Mouse (Mus musculus) CH12.LX (cell line): ENCODE measurements around the gene Pde1c. TPM values are rescaled to one million over a fixed set of nuclear protein-coding genes. Genes with fewer than 3 reads are reported as not detected.

Experiments used
- DNase-seq: peaks from one replicate; pipeline ENCODE4 v3.0.0-alpha.2; 2013; ENCODE audit errors: extremely low read depth
- H3K27ac ChIP-seq: 2 replicates; pipeline ENCODE4 v1.5.1; 2012; ENCODE audit warnings: low read depth, mild to moderate bottlenecking, control low read depth, moderate library complexity; ENCODE audit not compliant: insufficient read depth
- H3K27me3 ChIP-seq: replicated peaks from 2 replicates; pipeline ENCODE3; 2012; ENCODE audit warnings: inconsistent platforms
- H3K36me3 ChIP-seq, 2 experiments: replicated peaks in 1 of 2; 2 replicates each; pipeline versions ENCODE3 to v1.6.1; 2012; ENCODE audit warnings: inconsistent platforms in 1 of 2, low read length in 1 of 2, mild to moderate bottlenecking in 1 of 2, mixed read lengths in 1 of 2, moderate library complexity in 1 of 2; ENCODE audit not compliant: control insufficient read depth in 1 of 2, insufficient read depth in 1 of 2
- H3K4me1 ChIP-seq, 2 experiments: 2 replicates each; pipeline ENCODE4 v1.6.1; 2012; ENCODE audit warnings: inconsistent platforms in 1 of 2, moderate library complexity in 1 of 2; ENCODE audit not compliant: insufficient read depth in 2 of 2, control insufficient read depth in 1 of 2
- H3K4me2 ChIP-seq: 2 replicates; pipeline ENCODE4 v1.6.1; 2012; ENCODE audit warnings: low read depth, mild to moderate bottlenecking, control low read depth; ENCODE audit not compliant: poor library complexity, insufficient read depth, severe bottlenecking
- H3K4me3 ChIP-seq, 3 experiments: fragments of 150-350 bp in 1 of 3; sonication (generic) in 1 of 3; replicated peaks in 1 of 3; 2 replicates each; pipeline versions ENCODE3 to v1.5.1; 2011 to 2012; ENCODE audit warnings: low read depth in 2 of 3, low read length in 2 of 3, mild to moderate bottlenecking in 2 of 3, moderate library complexity in 2 of 3, control low read depth in 1 of 3, improper control_type of control experiment in 1 of 3, inconsistent platforms in 1 of 3, mixed read lengths in 1 of 3; ENCODE audit not compliant: poor library complexity in 1 of 3
- H3K79me2 ChIP-seq: replicated peaks from 2 replicates; pipeline ENCODE4 v1.6.1; 2012; ENCODE audit warnings: mild to moderate bottlenecking, moderate library complexity; ENCODE audit not compliant: control insufficient read depth, poor library complexity, insufficient read depth, severe bottlenecking; ENCODE audit errors: extremely low read depth
- H3K9ac ChIP-seq: 2 replicates; pipeline ENCODE4 v1.6.1; 2012; ENCODE audit warnings: low read depth, mild to moderate bottlenecking, control low read depth, moderate library complexity; ENCODE audit not compliant: insufficient read depth
- H3K9me3 ChIP-seq: replicated peaks from 2 replicates; pipeline ENCODE3; 2012; ENCODE audit warnings: low read length, inconsistent platforms, mixed read lengths
- CHD2 ChIP-seq: IDR thresholded peaks from 2 replicates; pipeline ENCODE4 v1.6.1; 2011; ENCODE audit warnings: low read length, improper control_type of control experiment
- CTCF ChIP-seq, 2 experiments: IDR thresholded peaks in 1 of 2; conservative IDR thresholded peaks in 1 of 2; 2 replicates each; pipeline ENCODE4 v1.5.1; 2011 to 2012; ENCODE audit warnings: low read depth in 2 of 2, low read length in 2 of 2, improper control_type of control experiment in 1 of 2, inconsistent platforms in 1 of 2, mild to moderate bottlenecking in 1 of 2, moderate library complexity in 1 of 2
- E2F4 ChIP-seq: IDR thresholded peaks from 2 replicates; pipeline ENCODE4 v1.6.1; 2011; ENCODE audit warnings: low read depth, low read length, improper control_type of control experiment; ENCODE audit not compliant: insufficient replicate concordance
- ELF1 ChIP-seq: IDR thresholded peaks from 2 replicates; pipeline ENCODE4 v1.6.1; 2014; ENCODE audit warnings: low read depth, mild to moderate bottlenecking, inconsistent platforms, low read length, improper control_type of control experiment
- ETS1 ChIP-seq: conservative IDR thresholded peaks from 2 replicates; pipeline ENCODE4 v1.6.1; 2012; ENCODE audit warnings: low read depth, mild to moderate bottlenecking, inconsistent platforms, low read length, improper control_type of control experiment, moderate library complexity
- GABPA ChIP-seq: IDR thresholded peaks from 2 replicates; pipeline ENCODE4 v1.6.1; 2012; ENCODE audit warnings: low read depth, low read length, improper control_type of control experiment, inconsistent platforms; ENCODE audit not compliant: insufficient replicate concordance
- HCFC1 ChIP-seq: IDR thresholded peaks from 2 replicates; pipeline ENCODE4 v1.6.1; 2012; ENCODE audit warnings: low read depth, mild to moderate bottlenecking, inconsistent platforms, low read length, improper control_type of control experiment
- JUND ChIP-seq: conservative IDR thresholded peaks from 2 replicates; pipeline ENCODE4 v1.6.1; 2011; ENCODE audit warnings: low read depth, low read length, improper control_type of control experiment
- KAT2A ChIP-seq: IDR thresholded peaks from 2 replicates; pipeline ENCODE4 v1.6.1; 2012; ENCODE audit warnings: low read length, improper control_type of control experiment, inconsistent platforms; ENCODE audit not compliant: insufficient replicate concordance
- MAFK ChIP-seq: IDR thresholded peaks from 2 replicates; pipeline ENCODE4 v1.6.1; 2011; ENCODE audit warnings: low read length, improper control_type of control experiment; ENCODE audit not compliant: insufficient replicate concordance
- MAX ChIP-seq: IDR thresholded peaks from 2 replicates; pipeline ENCODE4 v1.6.1; 2011; ENCODE audit warnings: low read length, improper control_type of control experiment
- MAZ ChIP-seq: IDR thresholded peaks from 2 replicates; pipeline ENCODE4 v1.6.1; 2012; ENCODE audit warnings: low read depth, mild to moderate bottlenecking, inconsistent platforms, low read length, improper control_type of control experiment, moderate library complexity
- MXI1 ChIP-seq: IDR thresholded peaks from 2 replicates; pipeline ENCODE4 v1.6.1; 2011; ENCODE audit warnings: mild to moderate bottlenecking, low read depth, low read length, improper control_type of control experiment
- NELFE ChIP-seq: IDR thresholded peaks from 2 replicates; pipeline ENCODE4 v1.6.1; 2011; ENCODE audit warnings: low read depth, low read length, improper control_type of control experiment
- NRF1 ChIP-seq: IDR thresholded peaks from 2 replicates; pipeline ENCODE4 v1.6.1; 2014; ENCODE audit warnings: low read depth, mild to moderate bottlenecking, inconsistent platforms, low read length, improper control_type of control experiment, moderate library complexity
- POLR2A ChIP-seq: IDR thresholded peaks from 2 replicates; pipeline ENCODE4 v1.6.1; 2011; ENCODE audit warnings: low read depth, mild to moderate bottlenecking, improper control_type of control experiment, low read length
- POLR2AphosphoS2 ChIP-seq: IDR thresholded peaks from 2 replicates; pipeline ENCODE4 v1.6.1; 2011; ENCODE audit warnings: low read depth, low read length, improper control_type of control experiment
- SMC3 ChIP-seq: IDR thresholded peaks from 2 replicates; pipeline ENCODE4 v1.6.1; 2011; ENCODE audit warnings: low read depth, low read length, improper control_type of control experiment
- TBP ChIP-seq: conservative IDR thresholded peaks from 2 replicates; pipeline ENCODE4 v1.6.1; 2011; ENCODE audit warnings: low read depth, low read length, improper control_type of control experiment
- UBTF ChIP-seq: IDR thresholded peaks from 2 replicates; pipeline ENCODE4 v1.6.1; 2012; ENCODE audit warnings: low read depth, mild to moderate bottlenecking, inconsistent platforms, low read length, improper control_type of control experiment, moderate library complexity
- USF1 ChIP-seq: IDR thresholded peaks from 2 replicates; pipeline ENCODE4 v1.6.1; 2014; ENCODE audit warnings: low read depth, mild to moderate bottlenecking, inconsistent platforms, low read length, improper control_type of control experiment
- USF2 ChIP-seq: conservative IDR thresholded peaks from 2 replicates; pipeline ENCODE4 v1.6.1; 2011; ENCODE audit warnings: low read depth, low read length, improper control_type of control experiment
- ZC3H11A ChIP-seq: IDR thresholded peaks from 2 replicates; pipeline ENCODE4 v1.6.1; 2012; ENCODE audit warnings: low read depth, mild to moderate bottlenecking, inconsistent platforms, low read length, improper control_type of control experiment
- ZKSCAN1 ChIP-seq: IDR thresholded peaks from 2 replicates; pipeline ENCODE4 v1.6.1; 2012; ENCODE audit warnings: low read depth, inconsistent platforms, low read length, improper control_type of control experiment, borderline replicate concordance
- ZMIZ1 ChIP-seq: IDR thresholded peaks from 2 replicates; pipeline ENCODE4 v1.6.1; 2012; ENCODE audit warnings: low read depth, mild to moderate bottlenecking, inconsistent platforms, low read length, improper control_type of control experiment
- ZNF384 ChIP-seq: IDR thresholded peaks from 2 replicates; pipeline ENCODE4 v1.6.1; 2012; ENCODE audit warnings: low read depth, low read length, improper control_type of control experiment, inconsistent platforms
- dilution Hi-C: fragments of 300-500 bp; cut with MboI; formaldehyde crosslinking; loops from 2 replicates; pipeline ENCODE4 v1.14.3; 2020; ENCODE audit warnings: low sequenced_read_pairs; ENCODE audit not compliant: extremely low pct_unique_long_range_greater_than_20kb, extremely low pct_ligation_motif_present
- in situ Hi-C: fragments of 300-500 bp; cut with MboI; formaldehyde crosslinking; loops from 3 replicates; pipeline ENCODE4 v1.14.3; 2019; ENCODE audit warnings: low sequenced_read_pairs, low pct_ligation_motif_present, low pct_unique_long_range_greater_than_20kb, mixed read lengths
- polyA plus RNA-seq: library from polyadenylated mRNA; unstranded; fragments of >175 nt; gene quantifications from 2 replicates; pipeline ENCODE4 v1.2.1, GENCODE M21; 2012; ENCODE audit warnings: low read depth; ENCODE audit not compliant: insufficient read length
- total RNA-seq, 2 experiments: library from RNA; depleted of rRNA; stranded (reverse); fragments of 300-350 nt in 1 of 2; fragments of >200 nt in 1 of 2; gene quantifications; 2 replicates each; pipeline ENCODE4 v1.2.3; 2012 to 2014

Gene Pde1c
- total and polyA plus RNA-seq, 3 experiments: 2.3 to 3.8 (median 2.4) TPM

DNA sequence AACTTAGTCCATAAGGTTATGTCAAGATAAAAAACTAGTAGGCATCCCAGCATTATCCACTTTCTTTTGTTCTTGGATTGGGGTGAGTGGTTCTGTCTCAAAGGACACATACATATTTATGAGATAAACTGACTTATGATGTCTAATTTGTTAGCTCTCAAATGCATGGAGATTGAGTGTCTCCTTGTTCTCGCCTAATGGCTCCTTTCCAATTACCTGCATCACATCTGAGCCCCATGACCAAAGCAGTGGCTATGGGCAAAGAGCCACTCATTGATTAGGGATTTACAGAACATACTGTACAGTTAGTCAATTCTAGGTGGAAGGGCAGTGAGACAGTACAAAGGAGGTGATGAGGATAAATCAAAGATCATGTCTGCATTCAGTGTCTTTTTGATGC lies 524.2 kb downstream of the Pde1c start:
- no peak overlapping the region for H3K27ac ChIP-seq
- TF ChIP-seq UBTF: no peak
- no peak for TF ChIP-seq SMC3
- TF ChIP-seq MAZ: no peak
- TF ChIP-seq HCFC1: no peak
- no peak for TF ChIP-seq MAFK
- TF ChIP-seq POLR2AphosphoS2: no peak
- no peak for TF ChIP-seq JUND
- no peak for TF ChIP-seq ZNF384
- no peak for TF ChIP-seq ZMIZ1
- TF ChIP-seq KAT2A: no peak
- TF ChIP-seq MXI1: no peak
- TF ChIP-seq CTCF (conservative IDR thresholded peaks at IDR 0.05 in 1 of 2, IDR thresholded peaks at IDR 0.05 in 1 of 2; ENCODE audit: low read depth in 2 of 2, low read length in 2 of 2): no peak
- TF ChIP-seq ZC3H11A: no peak
- TF ChIP-seq ELF1: no peak
- TF ChIP-seq POLR2A: no peak
- TF ChIP-seq USF1: no peak
- H3K9me3 ChIP-seq: no peaks in the 10 kb centered on the region
- H3K79me2 ChIP-seq: no peaks in the 10 kb centered on the region
- peaks cover 0 to 5% of the 10 kb centered on the region in 2 experiments; a peak in 1 of 4 replicates for H3K4me1 ChIP-seq
- H3K27me3 ChIP-seq: no peaks in the 10 kb centered on the region
- H3K4me2 ChIP-seq: no peak overlapping the region
- no peak overlapping the region for H3K9ac ChIP-seq
- in situ Hi-C loops: no loop called here
- H3K4me3 ChIP-seq: no peak overlapping the region
- DNase-seq: no peak
- H3K36me3 ChIP-seq: no peaks in the 10 kb centered on the region
- dilution Hi-C loops: no loop called here

DNA sequence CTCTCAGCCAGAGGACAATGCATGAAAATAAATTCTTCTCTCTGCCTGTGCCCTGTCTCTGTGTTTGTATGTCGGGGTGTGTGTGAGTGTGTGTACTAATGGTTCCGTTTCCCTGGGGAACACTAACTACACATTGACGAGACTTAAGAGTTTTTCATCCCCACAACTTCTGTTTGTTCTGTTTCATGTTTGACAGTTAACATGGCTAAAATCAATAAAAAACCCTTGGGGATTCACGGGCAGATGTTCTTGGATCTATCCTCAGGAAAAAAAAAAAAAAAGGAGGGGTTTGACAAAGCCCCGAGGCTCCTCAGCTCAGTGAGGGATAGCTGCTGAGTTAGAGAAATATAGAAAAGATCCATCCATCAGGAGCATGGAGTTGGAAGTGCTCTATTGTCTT lies 524.6 kb downstream of the Pde1c start:
- in situ Hi-C loops (no loop called here), dilution Hi-C loops (no loop called here)
- Histone ChIP-seq H3K79me2 (no peaks in the 10 kb centered on the region), H3K4me3 (no peak overlapping the region), H3K9me3 (no peaks in the 10 kb centered on the region), H3K4me1 (peaks cover 0 to 5% of the 10 kb centered on the region in 2 experiments; a peak in 1 of 4 replicates), H3K9ac (no peak overlapping the region), H3K27me3 (no peaks in the 10 kb centered on the region), H3K4me2 (no peak overlapping the region), H3K36me3 (no peaks in the 10 kb centered on the region), H3K27ac (no peak overlapping the region)
- no peak for DNase-seq
- no peak for TF ChIP-seq TBP
- TF ChIP-seq GABPA: no peak
- no peak for TF ChIP-seq POLR2A
- no peak for TF ChIP-seq USF2
- TF ChIP-seq E2F4: no peak
- TF ChIP-seq NRF1: no peak
- TF ChIP-seq MAFK: no peak
- TF ChIP-seq CHD2: no peak
- TF ChIP-seq ZMIZ1: no peak
- no peak for TF ChIP-seq NELFE
- TF ChIP-seq ZKSCAN1: no peak
- TF ChIP-seq ETS1: no peak
- no peak for TF ChIP-seq KAT2A
- no peak for TF ChIP-seq MAX
